In the genomic region with DNA sequence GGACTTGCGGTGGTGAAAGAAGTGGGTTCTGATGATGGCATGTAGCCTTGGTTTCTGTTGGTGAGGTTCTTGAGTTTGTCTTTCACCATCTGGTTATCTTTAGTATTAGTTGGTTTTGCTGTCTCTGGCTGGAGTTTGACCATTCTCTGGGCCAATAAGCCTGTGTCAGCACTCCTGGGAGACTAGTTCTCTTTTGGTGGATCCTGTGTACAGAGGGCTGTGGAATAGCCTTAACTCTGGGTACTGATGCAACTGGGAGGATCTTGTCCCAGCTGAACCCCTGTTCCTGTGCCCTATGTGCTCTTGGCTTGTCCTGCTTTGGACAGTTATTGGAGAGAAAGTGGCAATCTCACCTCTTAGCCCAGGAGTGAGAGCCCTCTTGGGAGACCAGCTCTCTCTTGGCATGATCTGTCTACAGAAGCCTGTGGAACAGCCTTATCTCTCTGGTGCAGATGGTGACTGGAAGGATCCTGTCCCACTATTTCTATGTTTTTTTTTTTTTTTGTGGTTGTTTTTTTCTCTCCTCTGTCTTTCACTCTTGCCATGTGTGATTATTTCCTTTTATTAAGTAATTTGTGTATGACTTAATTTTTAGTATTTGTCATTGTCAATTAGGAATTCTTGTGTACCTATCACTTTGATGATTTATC, we compare ENCODE assay signal across 1 mouse cellular context.
TF ChIP-seq lines count a peak whose summit lies in the region.

No protein-coding gene starts in this region.

TF ChIP-seq in MEL, 35 proteins besides CTCF, POLR2A, EP300 and RAD21 (continued from another document):
- no peak for TF ChIP-seq NRF1 (IDR thresholded peaks at IDR 0.05; ENCODE audit: insufficient read depth, low read depth, low read length, poor library complexity, severe bottlenecking)
- TF ChIP-seq MAFK (IDR thresholded peaks at IDR 0.05; ENCODE audit: borderline replicate concordance, low read depth, low read length) = no peak; the same call in none of the 2 replicates
- TF ChIP-seq ZKSCAN1 (IDR thresholded peaks at IDR 0.05; ENCODE audit: low read depth, low read length) = peak; percentile 72; the same call in 1 of the 2 replicates
- peak; percentile 98 for TF ChIP-seq GATA1 (IDR thresholded peaks at IDR 0.05; ENCODE audit: low read depth, low read length)
- no peak for TF ChIP-seq ZC3H11A (IDR thresholded peaks at IDR 0.05; ENCODE audit: low read depth, low read length)
- TF ChIP-seq TCF12 (IDR thresholded peaks at IDR 0.05; ENCODE audit: low read depth, low read length) = peak; percentile 98
- no peak for TF ChIP-seq E2F4 (IDR thresholded peaks at IDR 0.05; ENCODE audit: borderline replicate concordance, low read depth, low read length)
- TF ChIP-seq MAX (IDR thresholded peaks at IDR 0.05; ENCODE audit: low read length) = no peak; the same call in 1 of the 2 replicates
- TF ChIP-seq ETS1 (IDR thresholded peaks at IDR 0.05; ENCODE audit: low read depth, low read length) = peak; percentile 93
TF ChIP-seq in MEL: peak in this region for 13.
